Mouse (Mus musculus): Measurements from ENCODE around the gene Camta1.

DNA sequence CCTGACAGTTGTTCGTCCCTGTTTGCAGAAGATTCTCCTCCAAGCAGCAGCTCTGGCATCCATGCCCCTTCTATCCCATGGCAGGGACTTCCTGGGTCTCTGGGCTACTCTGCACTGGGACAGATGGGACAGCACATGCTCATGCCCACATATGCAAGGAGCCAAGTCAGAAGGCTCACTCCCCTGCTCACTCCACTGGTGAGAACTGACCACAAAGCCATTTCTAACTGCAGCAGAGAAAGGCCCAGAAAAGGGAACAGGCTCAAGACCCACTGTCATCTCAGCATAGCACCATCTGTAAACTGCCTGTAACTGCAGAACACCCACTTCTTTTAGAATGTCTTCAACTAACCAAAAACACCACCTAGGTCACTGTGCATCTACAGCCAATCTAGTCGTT, 23.2 kb downstream of the Camta1 start:
- no peak for TF ChIP-seq POLR2A (IDR thresholded peaks at IDR 0.05; ENCODE audit: borderline replicate concordance, insufficient read depth, low read length)
- no peak for TF ChIP-seq CTCF (IDR thresholded peaks at IDR 0.05; ENCODE audit: borderline replicate concordance, insufficient read depth, low read depth, low read length)
